Mouse (Mus musculus) liver, adult 2 months (tissue): ENCODE data around the gene Gap43.

Experiments
- CTCF ChIP-seq: fragments of 200-500 bp; IDR thresholded peaks from 2 replicates; pipeline ENCODE4 v1.5.1; 2011; ENCODE audit warnings: low read depth, low read length, control low read depth
- POLR2A ChIP-seq: fragments of 200-500 bp; IDR thresholded peaks from 2 replicates; pipeline ENCODE4 v1.6.1; 2011; ENCODE audit warnings: low read length, control low read depth; ENCODE audit not compliant: insufficient read depth; ENCODE audit errors: extremely low read depth

GRCm38 (mm10) chr16:42332321-42332720 is 8.1 kb downstream of the Gap43 start:
- no peak for TF ChIP-seq CTCF
- no peak for TF ChIP-seq POLR2A
